Mouse (Mus musculus): ENCODE measurements around the gene Gm20388.

GRCm38 (mm10) chr8:122309272-122309671, 2398.6 kb downstream of the Gm20388 start:
- no peak for TF ChIP-seq CTCF (IDR thresholded peaks at IDR 0.05; ENCODE audit: low read depth, low read length)
- TF ChIP-seq POLR2A (IDR thresholded peaks at IDR 0.05; ENCODE audit: insufficient read depth, low read length), result no peak

Measured in ES-Bruce4 (cell line).